Mouse (Mus musculus) forebrain, postnatal 0 days (tissue): ENCODE measurements at regions not wholly inside any gene's neighbourhood (a gene's known extent, or its start where the extent isn't known, plus 50 kb on each side); places are given as distances from the start of the nearest gene placed in this dataset.
A peak's percentile ranks its signal among the peaks of the same experiment; 100 is the strongest.

Experiments used
- ATAC-seq: fragments of 200-750 bp; cut with Nextera tagmentation; 2 replicates; pipeline ENCODE4 v1.8.0; 2017; ENCODE audit warnings: mild to moderate bottlenecking, moderate library complexity
- DNase-seq: peaks from one replicate; pipeline ENCODE4 v3.0.0-alpha.2; 2015
- H3K27ac ChIP-seq: fragments of 300-500 bp; sonication (generic); 2 replicates; pipeline ENCODE4 v1.5.1; 2014; ENCODE audit warnings: low read depth, mild to moderate bottlenecking, antibody characterized with exemption, low read length, moderate library complexity, mixed read lengths
- H3K27me3 ChIP-seq: fragments of 300-500 bp; sonication (generic); 2 replicates; pipeline ENCODE4 v1.6.1; 2014; ENCODE audit warnings: mild to moderate bottlenecking, low read length, mixed read lengths; ENCODE audit not compliant: insufficient read depth
- H3K36me3 ChIP-seq: fragments of 300-500 bp; sonication (generic); 2 replicates; pipeline ENCODE4 v1.6.1; 2014; ENCODE audit warnings: mild to moderate bottlenecking, moderate library complexity; ENCODE audit not compliant: insufficient read depth
- H3K4me1 ChIP-seq: fragments of 300-500 bp; sonication (generic); 2 replicates; pipeline ENCODE4 v1.6.1; 2014; ENCODE audit warnings: antibody characterized with exemption; ENCODE audit not compliant: insufficient read depth
- H3K4me2 ChIP-seq: fragments of 300-500 bp; sonication (generic); 2 replicates; pipeline ENCODE4 v1.6.1; 2014; ENCODE audit warnings: low read depth, mild to moderate bottlenecking, moderate library complexity
- H3K4me3 ChIP-seq: fragments of 300-500 bp; sonication (generic); 2 replicates; pipeline ENCODE4 v1.5.1; 2014; ENCODE audit warnings: low read depth, low read length, mixed read lengths
- H3K9ac ChIP-seq: fragments of 300-500 bp; sonication (generic); 2 replicates; pipeline ENCODE4 v1.6.1; 2014; ENCODE audit warnings: mild to moderate bottlenecking
- H3K9me3 ChIP-seq: fragments of 300-500 bp; sonication (generic); 2 replicates; pipeline ENCODE4 v1.6.1; 2016; ENCODE audit warnings: low read length
- CTCF ChIP-seq: sonication (generic); IDR thresholded peaks from 2 replicates; pipeline ENCODE4 v1.5.1; 2016; ENCODE audit warnings: antibody characterized with exemption, control low read depth, low read depth
- WGBS: fragments of 180-500 bp; shearing (Covaris S2); extraction: QIAGEN DNeasy Blood & Tissue Kit; methylation state at CpG from one replicate; pipeline ENCODE4 v1.1.7; 2014; 5-methylcytosine and 5-hydroxymethylcytosine counted together

- H3K4me1 ChIP-seq: no peaks in the 10 kb centered on the region
- ATAC-seq (no peak), DNase-seq (no peak)
- 80% methylated on average over 5 of the region's 5 CpGs for WGBS
- H3K4me2 ChIP-seq: no peak overlapping the region
- no peak for TF ChIP-seq CTCF
- no peaks in the 10 kb centered on the region for H3K9me3 ChIP-seq
- H3K27ac ChIP-seq: no peak overlapping the region
- H3K36me3 ChIP-seq: no peaks in the 10 kb centered on the region
- H3K9ac ChIP-seq: no peak overlapping the region
- H3K27me3 ChIP-seq: no peaks in the 10 kb centered on the region
- H3K4me3 ChIP-seq: no peak overlapping the region
These were observed 247.7 kb upstream of the Adgrl2 start for GRCm38 (mm10) chr3:149238076-149238475.

DNA sequence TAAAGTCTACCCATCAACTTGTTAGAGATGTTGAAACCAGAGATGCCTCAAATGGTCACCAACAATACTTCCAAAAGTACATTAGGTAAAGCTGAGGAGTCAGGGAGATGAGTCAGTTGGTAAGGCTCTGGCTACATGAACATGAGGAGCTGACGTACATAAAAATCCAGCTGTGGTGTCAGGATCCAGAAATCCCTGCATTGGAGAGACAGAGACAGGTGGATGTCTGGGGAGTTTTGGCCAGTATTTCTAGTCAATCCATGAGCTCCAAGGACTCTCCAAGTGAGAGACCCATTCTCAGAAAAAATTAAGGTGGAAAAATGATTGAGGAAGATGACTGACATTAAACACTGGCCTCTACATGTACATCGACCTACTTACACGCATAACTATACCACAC is 244.8 kb upstream of the Adgrl2 start:
- H3K4me2 ChIP-seq: no peak overlapping the region
- 97% methylated on average over 3 of the region's 3 CpGs for WGBS
- H3K27me3 ChIP-seq: no peaks in the 10 kb centered on the region
- ATAC-seq (no peak), DNase-seq (no peak)
- H3K4me3 ChIP-seq: no peak overlapping the region
- TF ChIP-seq CTCF: no peak
- H3K36me3 ChIP-seq: no peaks in the 10 kb centered on the region
- H3K27ac ChIP-seq: no peak overlapping the region
- no peaks in the 10 kb centered on the region for H3K9me3 ChIP-seq
- no peaks in the 10 kb centered on the region for H3K4me1 ChIP-seq
- no peak overlapping the region for H3K9ac ChIP-seq

GRCm38 (mm10) chr3:149233691-149234131 is 243.4 kb upstream of the Adgrl2 start:
- Histone ChIP-seq H3K9me3 (no peaks in the 10 kb centered on the region), H3K36me3 (no peaks in the 10 kb centered on the region), H3K27ac (no peak overlapping the region), H3K27me3 (no peaks in the 10 kb centered on the region), H3K4me2 (no peak overlapping the region), H3K9ac (no peak overlapping the region), H3K4me3 (no peak overlapping the region), H3K4me1 (no peaks in the 10 kb centered on the region)
- ATAC-seq: no peak
- DNase-seq: no peak
- WGBS: 59% methylated on average over 8 of the region's 8 CpGs
- TF ChIP-seq CTCF: no peak

DNA sequence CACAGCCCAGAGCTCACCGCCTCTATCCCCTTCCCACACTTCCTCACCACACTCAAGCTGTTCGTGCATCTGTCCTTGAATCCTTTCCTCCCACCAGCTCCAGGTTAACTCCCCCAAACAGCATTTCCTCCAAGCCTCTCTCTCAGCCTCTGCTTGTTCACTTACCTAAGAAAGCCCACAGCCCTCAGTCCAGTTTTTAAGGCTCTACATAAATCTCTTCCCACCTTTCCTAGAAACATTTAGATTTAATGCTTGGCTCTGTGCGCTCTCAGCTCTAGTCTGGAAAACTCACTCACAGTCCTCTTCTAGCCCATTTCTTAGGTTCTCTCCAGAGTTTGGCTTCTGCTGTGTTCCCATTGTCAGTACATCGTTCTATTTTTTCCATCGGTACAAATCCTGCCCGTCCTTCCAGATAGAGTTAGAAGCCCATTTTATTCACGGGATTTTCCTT is 242.9 kb upstream of the Adgrl2 start:
- H3K27ac ChIP-seq: no peak overlapping the region
- no peaks in the 10 kb centered on the region for H3K4me1 ChIP-seq
- no peaks in the 10 kb centered on the region for H3K36me3 ChIP-seq
- DNase-seq: no peak
- H3K27me3 ChIP-seq: no peaks in the 10 kb centered on the region
- H3K9ac ChIP-seq: no peak overlapping the region
- H3K9me3 ChIP-seq: no peaks in the 10 kb centered on the region
- H3K4me3 ChIP-seq: no peak overlapping the region
- ATAC-seq: no peak
- no peak overlapping the region for H3K4me2 ChIP-seq
- TF ChIP-seq CTCF: no peak
- WGBS: 78% methylated on average over 7 of the region's 7 CpGs

- no peak for ATAC-seq
- no peak for DNase-seq
- no peak for TF ChIP-seq CTCF
These were observed 241.0 kb upstream of the Adgrl2 start for GRCm38 (mm10) chr3:149231346-149231745.

GRCm38 (mm10) chr3:149227556-149227955 is 237.2 kb upstream of the Adgrl2 start:
- no peak for TF ChIP-seq CTCF
- H3K36me3 ChIP-seq: no peaks in the 10 kb centered on the region
- no peak overlapping the region for H3K4me2 ChIP-seq
- H3K27ac ChIP-seq: no peak overlapping the region
- DNase-seq (no peak), ATAC-seq (0 out of 2 replicates have a peak, but pooled peaks have one; percentile 23)
- no peak overlapping the region for H3K9ac ChIP-seq
- no peaks in the 10 kb centered on the region for H3K9me3 ChIP-seq
- no peaks in the 10 kb centered on the region for H3K27me3 ChIP-seq
- 82% methylated on average over 5 of the region's 5 CpGs for WGBS
- no peaks in the 10 kb centered on the region for H3K4me1 ChIP-seq
- H3K4me3 ChIP-seq: no peak overlapping the region

More at GRCm38 (mm10) chr3:149231346-149231745, 241.0 kb upstream of the Adgrl2 start:
- Histone ChIP-seq H3K27ac (no peak overlapping the region), H3K4me2 (no peak overlapping the region), H3K4me3 (no peak overlapping the region), H3K9me3 (no peaks in the 10 kb centered on the region), H3K9ac (no peak overlapping the region), H3K36me3 (no peaks in the 10 kb centered on the region), H3K27me3 (no peaks in the 10 kb centered on the region), H3K4me1 (no peaks in the 10 kb centered on the region)
- WGBS: 94% methylated on average over 3 of the region's 3 CpGs

DNA sequence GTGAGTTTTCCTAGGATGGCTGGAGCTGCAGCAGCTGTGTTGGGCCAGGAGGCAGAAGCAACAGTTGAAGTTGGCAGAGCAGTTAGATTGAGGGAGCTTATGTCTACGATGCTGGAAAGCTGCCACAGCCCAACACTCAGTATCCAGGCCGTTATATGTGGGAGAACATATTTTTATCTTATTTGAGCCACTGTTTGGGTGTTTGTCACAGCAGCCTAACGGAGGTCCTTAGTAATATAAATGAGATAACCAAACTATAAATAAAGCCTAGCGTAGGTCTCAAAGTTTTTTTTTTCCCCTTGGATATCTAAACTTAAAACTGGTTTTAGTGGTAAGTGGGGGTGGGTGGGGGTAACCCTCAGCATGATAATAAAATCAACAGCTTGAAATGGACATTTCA is 236.4 kb upstream of the Adgrl2 start:
- no peak overlapping the region for H3K27ac ChIP-seq
- WGBS: 58% methylated on average over 4 of the region's 4 CpGs
- H3K9me3 ChIP-seq: no peaks in the 10 kb centered on the region
- H3K9ac ChIP-seq: no peak overlapping the region
- H3K4me2 ChIP-seq: no peak overlapping the region
- no peaks in the 10 kb centered on the region for H3K4me1 ChIP-seq
- H3K36me3 ChIP-seq: no peaks in the 10 kb centered on the region
- no peak for TF ChIP-seq CTCF
- ATAC-seq (no peak), DNase-seq (peak; percentile 28)
- H3K27me3 ChIP-seq: no peaks in the 10 kb centered on the region
- H3K4me3 ChIP-seq: no peak overlapping the region

DNA sequence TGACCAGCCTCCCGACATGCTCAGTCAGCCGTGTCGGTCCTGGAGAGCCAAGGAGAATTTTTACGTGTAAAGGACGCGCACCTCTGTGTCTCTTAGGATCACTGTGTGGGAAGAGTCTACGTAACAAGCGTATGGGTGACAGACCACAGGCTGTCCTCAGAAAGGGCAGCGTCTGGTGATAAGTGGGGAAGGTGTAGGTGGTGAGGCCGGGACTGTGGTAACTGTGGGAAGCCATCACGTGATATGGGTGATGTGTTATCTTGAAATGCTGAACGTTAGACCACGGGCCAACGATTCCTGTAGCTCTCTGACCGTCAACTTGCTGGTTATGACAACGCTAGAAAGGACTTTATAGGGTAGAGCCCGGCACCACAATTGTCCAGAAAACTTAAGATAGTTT is 235.3 kb upstream of the Adgrl2 start:
- ATAC-seq (no peak), DNase-seq (no peak)
- H3K4me2 ChIP-seq: no peak overlapping the region
- no peaks in the 10 kb centered on the region for H3K27me3 ChIP-seq
- H3K4me3 ChIP-seq: no peak overlapping the region
- no peak overlapping the region for H3K9ac ChIP-seq
- H3K36me3 ChIP-seq: no peaks in the 10 kb centered on the region
- no peak overlapping the region for H3K27ac ChIP-seq
- WGBS: 93% methylated on average over 17 of the region's 17 CpGs
- no peaks in the 10 kb centered on the region for H3K4me1 ChIP-seq
- H3K9me3 ChIP-seq: no peaks in the 10 kb centered on the region
- TF ChIP-seq CTCF: no peak
